Mouse (Mus musculus): ENCODE measurements around the gene Ctnnbip1.

Gene Ctnnbip1

DNA sequence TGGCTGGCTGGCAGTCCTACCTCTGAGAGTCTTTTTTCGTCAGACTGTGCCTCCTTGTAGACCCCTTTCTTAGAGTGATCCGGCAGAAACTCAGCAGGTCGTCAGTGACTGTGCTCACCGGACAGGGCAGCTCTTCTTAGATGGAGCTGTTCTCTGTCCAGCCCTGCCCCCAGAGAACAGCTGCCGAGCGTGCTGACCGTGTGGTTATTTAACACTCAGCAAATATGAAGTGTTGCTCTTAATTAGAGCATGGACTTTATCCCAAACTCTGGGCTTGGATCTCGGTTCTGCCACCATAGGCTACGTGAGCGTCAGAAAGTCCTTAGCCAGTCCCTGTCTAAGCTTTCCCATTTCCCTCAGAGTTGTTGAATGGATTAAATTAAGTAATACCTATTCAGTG lies 3.2 kb downstream of the Ctnnbip1 start:
- no peak for DNase-seq (ENCODE audit: low spot score)

GRCm38 (mm10) chr4:149523961-149524360 lies 5.9 kb downstream of the Ctnnbip1 start:
- no peak for DNase-seq (ENCODE audit: low spot score)

- DNase-seq (ENCODE audit: low spot score) = no peak
These were observed 7.1 kb downstream of the Ctnnbip1 start for GRCm38 (mm10) chr4:149525170-149525569.

GRCm38 (mm10) chr4:149525811-149526210 lies 7.8 kb downstream of the Ctnnbip1 start:
- no peak for DNase-seq (ENCODE audit: low spot score)

DNA sequence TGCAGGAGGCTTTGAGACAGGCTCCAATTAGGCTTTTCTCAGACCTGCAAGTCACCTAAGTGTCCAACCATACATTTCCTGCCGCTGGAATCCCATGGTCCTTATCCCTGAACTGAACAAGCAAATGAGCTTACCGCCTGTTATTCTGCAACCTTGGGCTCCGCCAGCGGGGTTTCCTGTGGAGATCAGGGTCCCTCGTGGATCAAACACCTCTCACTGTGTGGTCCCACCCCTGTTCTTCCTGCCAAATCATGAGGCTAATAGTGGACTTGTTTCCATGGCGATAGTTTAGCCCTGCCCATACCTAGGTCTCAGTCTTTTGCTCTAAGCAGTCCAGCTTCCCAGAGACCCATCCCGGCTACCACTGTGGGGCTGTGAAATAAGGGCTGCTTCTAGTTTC lies 8.3 kb downstream of the Ctnnbip1 start:
- DNase-seq (ENCODE audit: low spot score) = no peak

DNA sequence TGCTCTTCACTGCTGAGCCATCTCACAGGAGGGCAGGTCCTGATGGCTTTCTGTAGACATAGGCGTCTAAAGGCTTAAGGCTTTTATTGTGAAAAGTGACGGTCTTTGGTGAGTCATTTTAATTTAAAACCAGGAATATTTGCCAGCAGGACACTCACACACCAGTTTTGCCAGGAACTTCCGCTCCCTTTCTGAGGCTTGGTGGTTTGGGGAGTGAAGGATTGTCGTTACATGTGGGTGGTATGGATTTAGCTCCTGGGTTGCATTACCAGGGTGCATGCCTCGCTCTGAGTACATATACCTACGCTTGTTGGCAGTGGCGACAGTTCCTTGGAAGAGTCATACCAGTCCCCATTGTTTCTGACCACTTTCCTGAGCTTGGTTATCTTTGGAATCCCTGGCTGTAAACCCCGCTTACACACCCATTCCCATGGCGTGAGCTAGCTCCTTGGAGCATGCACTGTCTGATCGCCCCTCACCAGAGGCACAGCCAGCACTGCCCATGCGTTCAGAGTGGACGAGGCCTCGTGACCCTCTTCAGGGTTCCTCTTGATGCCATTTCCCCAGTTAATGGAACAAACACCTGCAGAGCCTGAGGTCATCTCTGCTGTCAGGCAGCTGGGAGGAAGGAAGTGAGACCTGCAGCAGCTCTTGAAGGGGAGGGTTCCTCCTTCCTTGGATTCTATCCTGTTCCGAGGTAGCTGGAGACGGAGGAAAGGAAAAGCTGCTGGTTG lies 9.8 kb downstream of the Ctnnbip1 start:
- DNase-seq (ENCODE audit: low spot score) = no peak

GRCm38 (mm10) chr4:149529691-149530090 lies 11.7 kb downstream of the Ctnnbip1 start:
- DNase-seq (ENCODE audit: low spot score) = no peak

DNA sequence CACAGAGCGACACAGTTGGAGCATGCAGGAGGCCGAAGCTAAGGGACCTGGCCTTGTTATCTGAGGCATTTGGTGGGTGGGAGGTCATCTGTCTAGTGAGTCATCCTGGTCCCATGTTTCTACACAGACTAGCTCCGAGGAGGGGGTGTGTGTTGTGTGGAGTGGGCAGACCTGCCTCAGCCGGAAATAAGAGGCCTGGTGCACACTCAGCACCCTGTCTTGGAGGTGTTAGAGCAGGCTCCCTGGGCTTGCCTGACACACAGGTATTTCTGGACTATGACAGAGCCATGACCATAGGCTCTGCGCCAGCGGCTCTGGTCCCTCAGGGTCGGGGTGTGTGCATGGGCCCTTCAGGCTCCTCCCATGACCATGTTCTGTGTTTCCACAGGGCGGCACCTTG lies 21.4 kb downstream of the Ctnnbip1 start:
- no peak for DNase-seq (ENCODE audit: low spot score)

GRCm38 (mm10) chr4:149541935-149542334 lies 23.9 kb downstream of the Ctnnbip1 start:
- DNase-seq (ENCODE audit: low spot score) = no peak

- no peak for DNase-seq (ENCODE audit: low spot score)
These were observed 24.4 kb downstream of the Ctnnbip1 start for GRCm38 (mm10) chr4:149542431-149542830.

DNA sequence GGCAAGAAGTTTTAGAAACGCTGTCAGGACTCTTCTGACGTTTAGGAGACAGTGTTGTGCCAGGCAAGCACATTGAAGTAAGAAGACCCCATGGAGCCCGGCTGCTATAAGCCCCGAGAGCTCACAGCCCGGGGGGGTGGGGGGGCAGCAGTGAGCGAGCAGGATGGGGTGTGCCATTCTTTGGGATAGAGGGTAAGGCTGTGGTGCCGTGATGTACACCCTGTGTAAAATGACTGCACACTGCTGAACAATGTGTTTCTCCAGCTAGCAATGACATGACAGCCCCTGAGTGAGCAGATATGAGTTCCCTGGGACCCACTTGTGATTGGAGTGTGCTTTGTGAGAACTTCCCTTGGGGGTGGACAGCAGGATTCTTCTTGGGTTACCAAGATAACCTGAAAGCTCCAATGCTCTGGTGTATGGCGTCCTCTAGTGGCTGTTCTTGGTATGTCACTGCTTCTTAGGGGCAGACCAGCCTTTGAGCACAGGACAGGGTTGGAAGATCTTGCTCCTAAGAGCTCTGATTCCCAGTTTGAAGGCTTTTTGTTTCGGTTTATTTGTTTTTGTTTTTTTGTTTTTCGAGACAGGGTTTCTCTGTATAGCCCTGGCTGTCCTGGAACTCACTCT lies 25.0 kb downstream of the Ctnnbip1 start:
- DNase-seq (ENCODE audit: low spot score) = peak; percentile 70

DNA sequence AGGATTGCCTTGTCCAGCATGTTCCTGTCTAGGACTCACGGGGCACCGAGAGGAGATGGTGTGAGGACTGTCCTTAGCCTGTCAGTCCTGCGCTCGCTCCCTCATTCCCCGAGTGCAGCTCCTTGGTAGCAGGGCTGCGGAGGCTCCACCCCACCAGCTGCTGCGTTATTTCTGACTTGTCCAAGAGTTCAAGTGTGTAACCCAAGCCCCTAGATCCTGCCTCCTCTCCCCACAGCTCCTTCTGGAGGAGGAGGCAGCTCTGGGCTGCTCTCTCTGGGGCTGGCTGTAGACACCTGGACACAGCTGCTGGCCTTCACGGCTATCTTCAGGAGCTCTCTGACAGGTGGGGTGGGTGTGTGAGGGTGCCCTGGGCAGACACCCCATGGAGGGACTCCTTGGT lies 26.9 kb downstream of the Ctnnbip1 start:
- no peak for DNase-seq (ENCODE audit: low spot score)

DNA sequence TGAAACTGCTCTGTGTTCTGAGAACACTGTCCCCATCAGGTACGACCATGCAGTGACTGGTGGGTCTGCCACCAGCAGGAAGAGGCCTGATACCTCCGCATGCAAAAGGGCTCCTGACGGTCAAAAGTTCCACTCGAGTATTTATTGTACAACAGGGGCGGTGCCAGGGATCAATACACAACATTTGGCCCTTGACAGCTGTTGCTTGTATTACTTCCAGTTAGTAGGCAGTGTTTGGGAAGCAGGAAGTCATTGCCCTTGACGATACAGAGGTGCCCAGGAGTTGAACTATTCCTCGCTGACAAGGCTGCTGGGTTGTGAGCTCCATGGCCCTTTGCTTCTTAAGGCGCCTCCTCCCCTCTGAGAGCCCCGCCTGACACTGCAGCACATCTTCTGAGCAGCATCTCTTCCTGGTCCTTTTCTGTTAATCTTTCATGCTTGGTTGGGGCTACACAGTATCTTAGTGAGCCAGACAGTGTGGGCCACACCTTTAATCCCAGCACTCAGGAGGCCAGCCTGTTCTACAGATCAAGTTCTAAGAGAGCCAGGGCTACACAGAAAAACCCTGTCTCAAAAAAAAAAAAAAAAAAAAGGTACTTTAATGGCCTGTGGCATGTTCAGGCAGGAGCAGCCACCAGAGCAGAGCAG lies 28.9 kb downstream of the Ctnnbip1 start:
- no peak for DNase-seq (ENCODE audit: low spot score)

GRCm38 (mm10) chr4:149547523-149547922 lies 29.5 kb downstream of the Ctnnbip1 start:
- DNase-seq (ENCODE audit: low spot score) = no peak

DNA sequence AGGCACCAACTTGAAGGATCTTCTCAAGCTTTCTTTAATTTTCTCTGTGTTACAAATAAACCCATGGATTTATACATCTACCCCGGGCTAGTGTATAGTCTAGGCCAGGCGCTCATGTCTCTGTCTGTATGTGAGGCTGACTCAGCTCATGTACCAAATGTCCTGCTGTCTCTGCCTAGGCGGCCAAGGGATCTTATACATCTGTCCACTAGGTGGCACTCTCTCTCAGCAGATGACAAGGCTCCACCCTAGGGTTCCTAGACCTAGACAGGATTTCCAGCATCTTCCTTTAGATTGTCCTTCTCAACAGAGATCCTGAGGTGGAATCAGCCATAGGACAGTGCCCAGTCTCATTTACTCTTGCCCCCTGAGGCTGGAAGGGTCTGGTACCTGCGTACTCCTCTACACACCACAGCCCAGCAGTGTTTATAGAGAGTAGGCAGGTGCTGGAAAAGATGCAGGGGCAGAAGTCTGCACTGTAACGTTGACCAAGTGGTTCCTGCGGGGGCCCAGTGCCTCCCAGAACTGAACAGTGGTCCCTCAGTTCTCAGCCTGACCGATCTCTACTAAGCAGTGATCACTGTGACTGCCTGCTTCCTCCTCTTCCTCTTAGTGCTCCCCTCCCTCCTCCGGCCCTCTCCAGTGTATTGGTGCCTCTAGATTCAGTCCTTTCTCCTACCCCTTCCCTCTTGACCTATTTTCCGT lies 31.3 kb downstream of the Ctnnbip1 start:
- peak; percentile 62 for DNase-seq (ENCODE audit: low spot score)

- no peak for DNase-seq (ENCODE audit: low spot score)
These were observed 32.8 kb downstream of the Ctnnbip1 start for GRCm38 (mm10) chr4:149550866-149551265.

DNA sequence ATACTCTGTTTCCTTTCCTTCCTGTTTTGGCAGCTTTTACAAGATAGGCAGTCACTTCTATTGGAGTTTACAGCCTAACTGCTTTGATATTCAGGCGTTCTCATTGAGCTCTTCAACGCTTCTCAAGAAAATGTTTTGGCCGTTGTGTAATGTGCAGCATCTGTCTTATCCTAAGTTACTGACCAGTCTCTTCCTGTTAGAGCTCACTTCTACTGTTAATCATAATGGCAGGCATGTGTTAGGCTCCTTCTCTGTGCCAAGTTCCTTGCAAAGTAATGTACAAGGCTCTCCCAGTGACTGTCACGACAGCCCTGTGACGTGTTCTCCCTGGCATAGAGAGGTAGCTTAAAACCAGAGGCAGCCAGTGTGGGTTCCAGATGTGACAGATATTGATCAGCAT lies 33.7 kb downstream of the Ctnnbip1 start:
- DNase-seq (ENCODE audit: low spot score) = no peak

GRCm38 (mm10) chr4:149553834-149554233 lies 35.8 kb downstream of the Ctnnbip1 start:
- DNase-seq (ENCODE audit: low spot score) = no peak

GRCm38 (mm10) chr4:149556111-149556510 lies 38.1 kb downstream of the Ctnnbip1 start:
- DNase-seq (ENCODE audit: low spot score) = no peak

- no peak for DNase-seq (ENCODE audit: low spot score)
These were observed 39.9 kb downstream of the Ctnnbip1 start for GRCm38 (mm10) chr4:149557905-149558304.

DNA sequence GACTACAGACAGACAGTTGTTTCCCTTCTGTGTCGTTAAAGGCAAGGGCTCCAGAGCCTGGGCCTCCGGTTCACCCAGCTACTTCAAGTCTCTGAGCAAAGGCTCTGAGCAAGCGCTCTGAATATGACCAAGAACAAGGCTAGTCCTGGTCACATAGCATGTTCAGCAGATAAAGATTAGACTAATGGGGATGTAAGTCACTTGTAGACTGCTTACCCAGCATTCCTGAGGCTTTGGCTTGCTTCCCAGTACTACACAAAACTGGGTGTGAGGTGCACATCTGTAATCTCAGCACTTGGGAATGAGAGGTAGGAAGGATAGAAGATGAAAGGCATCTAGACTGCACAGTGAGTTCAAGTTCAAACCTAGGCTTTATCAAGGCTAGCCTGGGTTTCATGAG lies 40.4 kb downstream of the Ctnnbip1 start:
- DNase-seq (ENCODE audit: low spot score) = no peak

DNA sequence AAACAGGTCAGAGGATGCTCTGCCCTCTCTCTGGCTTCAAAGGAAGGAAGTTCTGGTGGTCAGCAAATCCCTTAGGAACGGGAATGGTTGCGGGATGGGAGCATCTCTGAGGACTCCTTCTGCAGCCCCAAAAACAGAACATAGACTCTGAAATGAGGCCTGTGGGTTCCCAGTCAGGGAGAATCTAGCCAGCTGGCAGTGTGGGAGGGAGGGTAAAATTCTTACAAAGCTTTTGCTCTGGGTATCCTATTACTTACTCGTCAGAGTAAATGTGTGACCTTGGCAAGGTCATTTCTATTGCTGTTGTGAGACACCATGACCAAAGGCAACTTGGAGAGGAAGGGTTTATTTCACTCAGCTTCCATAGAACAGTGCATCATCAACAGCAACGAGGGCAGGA lies 43.4 kb downstream of the Ctnnbip1 start:
- DNase-seq (ENCODE audit: low spot score) = no peak
